Mouse (Mus musculus) ES-Bruce4 (cell line): Measurements from ENCODE around the gene Dhrs13. TPM values are rescaled to one million over a fixed set of nuclear protein-coding genes. Genes with fewer than 3 reads are reported as not detected.
A peak's percentile ranks its signal among the peaks of the same experiment; 100 is the strongest.
"Not testable (repeated sequence)": the region's sequence is repeated elsewhere in the genome, so short reads cannot be mapped to it uniquely, and the experiment has no call there.

Experiments used
- H3K27ac ChIP-seq: 2 replicates; pipeline ENCODE4 v1.5.1; 2012; ENCODE audit warnings: low read length, inconsistent platforms; ENCODE audit not compliant: insufficient read depth
- H3K27me3 ChIP-seq: 2 replicates; pipeline ENCODE4 v1.6.1; 2012; ENCODE audit warnings: mild to moderate bottlenecking, low read length, inconsistent platforms; ENCODE audit not compliant: control insufficient read depth, poor library complexity, insufficient read depth, severe bottlenecking
- H3K36me3 ChIP-seq: 2 replicates; pipeline ENCODE4 v1.6.1; 2012; ENCODE audit warnings: inconsistent platforms, mild to moderate bottlenecking, low read length, moderate library complexity; ENCODE audit not compliant: control insufficient read depth, poor library complexity, insufficient read depth, severe bottlenecking
- H3K4me1 ChIP-seq: one replicate; pipeline ENCODE4 v1.8.1; 2011; ENCODE audit warnings: low read length; ENCODE audit not compliant: control insufficient read depth, insufficient read depth
- H3K4me3 ChIP-seq: 2 replicates; pipeline ENCODE4 v1.5.1; 2011; ENCODE audit warnings: low read depth, mild to moderate bottlenecking, low read length
- H3K9ac ChIP-seq: 2 replicates; pipeline ENCODE4 v1.6.1; 2012; ENCODE audit warnings: low read depth, mild to moderate bottlenecking, inconsistent platforms; ENCODE audit not compliant: poor library complexity, severe bottlenecking
- H3K9me3 ChIP-seq: replicated peaks from 2 replicates; pipeline ENCODE4 v1.6.1; 2012; ENCODE audit warnings: mild to moderate bottlenecking, low read length, inconsistent platforms; ENCODE audit not compliant: control insufficient read depth, poor library complexity, insufficient read depth, severe bottlenecking
- CTCF ChIP-seq: IDR thresholded peaks from one replicate; pipeline ENCODE4 v1.8.1; 2011; ENCODE audit warnings: low read depth, low read length
- EP300 ChIP-seq: IDR thresholded peaks from 2 replicates; pipeline ENCODE4 v1.6.1; 2011; ENCODE audit warnings: low read depth, low read length; ENCODE audit not compliant: insufficient read depth
- POLR2A ChIP-seq: IDR thresholded peaks from one replicate; pipeline ENCODE4 v1.8.1; 2011; ENCODE audit warnings: low read length; ENCODE audit not compliant: insufficient read depth
- polyA plus RNA-seq: library from polyadenylated mRNA; stranded (reverse); fragments of >200 nt; gene quantifications from 2 replicates; pipeline ENCODE4 v1.2.4, GENCODE M21; 2011; ENCODE audit warnings: low read depth; ENCODE audit not compliant: missing spikeins, insufficient read depth, insufficient read length

The Dhrs13 gene
- polyA plus RNA-seq, 1 experiment = 8.7 TPM

DNA sequence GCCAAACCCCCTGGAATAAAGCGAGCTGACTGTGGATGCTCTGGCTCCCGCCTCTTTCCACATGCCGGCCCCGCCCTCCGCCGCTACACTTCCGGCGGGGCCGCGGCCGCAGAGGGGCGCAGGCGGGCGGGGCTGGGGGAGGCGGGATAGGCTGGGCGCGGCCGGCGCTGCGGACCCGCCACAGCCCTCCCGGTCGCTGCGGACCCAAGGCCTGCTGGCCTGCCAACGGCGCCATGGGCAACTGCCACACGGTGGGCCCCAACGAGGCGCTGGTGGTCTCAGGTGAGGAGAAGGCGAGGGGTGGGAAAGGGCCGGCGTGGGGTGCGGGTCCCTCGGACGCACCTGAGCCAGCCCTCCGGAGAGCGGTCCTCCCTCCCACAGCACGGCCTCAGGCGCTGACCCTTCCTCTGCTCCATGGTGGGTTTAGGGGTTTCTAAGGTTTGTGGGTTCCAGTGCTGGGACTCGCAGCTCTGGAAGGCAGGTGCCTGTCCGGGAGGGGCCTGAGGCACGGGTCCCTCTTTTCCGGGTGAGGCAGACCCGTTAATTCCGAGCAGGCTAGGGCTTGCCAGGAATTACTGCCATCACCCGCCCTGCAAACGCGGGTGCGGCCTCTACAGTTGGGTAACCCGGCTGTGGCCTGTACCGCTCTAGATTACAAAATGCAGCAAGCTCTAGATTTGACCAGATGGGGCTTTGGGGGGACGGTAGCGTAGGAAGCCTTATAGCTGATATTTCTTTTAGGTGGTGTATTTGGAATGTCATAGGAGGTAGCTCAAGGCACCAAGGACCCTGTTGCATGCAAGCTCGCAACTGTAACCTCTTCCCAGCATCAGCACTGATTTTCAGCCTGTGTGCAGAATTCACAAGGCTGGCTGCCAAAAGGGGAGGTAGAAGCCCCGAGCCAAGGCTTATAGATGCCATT is 6.0 kb downstream of the Dhrs13 start, which contains the start of gene Flot2:
Flot2 (plus strand) TSS at position 101 of the 922 bp plus-strand sequence.
- H3K36me3 ChIP-seq = no peaks in the 10 kb centered on the region; the same call in 1 of the 2 replicates
- no peaks in the 10 kb centered on the region for H3K27me3 ChIP-seq
- H3K27ac ChIP-seq = no peak within 1 kb of the TSS

DNA sequence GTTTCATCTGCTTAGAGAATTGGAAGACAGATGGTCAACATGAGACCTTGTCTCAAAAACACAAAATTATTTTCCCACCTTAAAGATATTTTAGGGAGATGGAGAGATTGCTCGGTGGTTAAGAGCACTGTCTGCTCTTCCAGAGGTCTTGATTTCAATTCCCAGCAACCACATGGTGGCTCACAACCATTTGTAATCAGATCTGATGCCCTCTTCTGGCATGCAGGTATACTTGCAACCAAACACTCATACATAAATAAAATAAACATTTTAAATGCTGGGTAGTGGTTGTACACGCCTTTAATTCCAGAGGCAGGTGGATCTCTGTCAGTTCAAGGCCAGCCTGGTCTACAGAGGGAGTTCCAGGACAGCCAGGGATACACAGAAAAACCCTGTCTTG is 8.8 kb downstream of the Dhrs13 start:
- Histone ChIP-seq H3K4me3 (no peak overlapping the region), H3K27me3 (no peaks in the 10 kb centered on the region), H3K4me1 (no peaks in the 10 kb centered on the region), H3K36me3 (no peaks in the 10 kb centered on the region), H3K9ac (no peak overlapping the region), H3K9me3 (no peaks in the 10 kb centered on the region), H3K27ac (peak overlapping the region; percentile 68)
- TF ChIP-seq EP300 (no peak), CTCF (no peak), POLR2A (no peak)

More for the DNA sequence above, 6.0 kb downstream of the Dhrs13 start, which contains the start of gene Flot2:
- TF ChIP-seq EP300 (no peak), CTCF (no peak), POLR2A (peak; percentile 33)
- Histone ChIP-seq H3K4me3 (peak within 1 kb of the TSS; percentile 89), H3K9ac (peak within 1 kb of the TSS; percentile 86), H3K4me1 (no peaks in the 10 kb centered on the region), H3K9me3 (no peaks in the 10 kb centered on the region)

DNA sequence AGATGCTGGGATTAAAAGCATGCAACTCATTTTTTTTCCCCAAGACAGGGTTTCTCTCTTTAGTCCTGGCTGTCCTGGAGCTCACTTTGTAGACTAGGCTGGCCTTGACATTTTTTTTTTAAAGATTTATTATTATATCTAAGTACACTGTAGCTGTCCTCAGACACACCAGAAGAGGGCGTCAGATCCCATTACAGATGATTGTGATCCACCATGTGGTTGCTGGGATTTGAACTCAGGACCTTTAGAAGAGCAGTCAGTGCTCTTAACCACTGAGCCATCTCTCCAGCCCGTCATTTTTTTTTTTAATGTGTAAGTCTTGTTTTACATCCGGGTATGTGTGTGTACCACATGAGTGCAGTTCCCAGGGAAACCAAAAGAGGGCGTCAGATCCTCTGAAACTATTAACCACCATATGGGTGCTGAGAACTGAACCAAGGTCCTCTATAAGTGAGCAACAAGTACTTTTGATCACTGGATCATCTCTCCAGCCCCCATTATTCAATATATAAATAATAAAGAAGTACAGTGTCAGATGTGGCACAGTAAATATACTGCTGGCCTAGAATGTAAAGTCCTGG is 10.3 kb downstream of the Dhrs13 start:
- H3K27ac ChIP-seq, H3K4me3 ChIP-seq, H3K36me3 ChIP-seq, H3K9me3 ChIP-seq, H3K4me1 ChIP-seq, H3K9ac ChIP-seq, H3K27me3 ChIP-seq: not testable (repeated sequence)

DNA sequence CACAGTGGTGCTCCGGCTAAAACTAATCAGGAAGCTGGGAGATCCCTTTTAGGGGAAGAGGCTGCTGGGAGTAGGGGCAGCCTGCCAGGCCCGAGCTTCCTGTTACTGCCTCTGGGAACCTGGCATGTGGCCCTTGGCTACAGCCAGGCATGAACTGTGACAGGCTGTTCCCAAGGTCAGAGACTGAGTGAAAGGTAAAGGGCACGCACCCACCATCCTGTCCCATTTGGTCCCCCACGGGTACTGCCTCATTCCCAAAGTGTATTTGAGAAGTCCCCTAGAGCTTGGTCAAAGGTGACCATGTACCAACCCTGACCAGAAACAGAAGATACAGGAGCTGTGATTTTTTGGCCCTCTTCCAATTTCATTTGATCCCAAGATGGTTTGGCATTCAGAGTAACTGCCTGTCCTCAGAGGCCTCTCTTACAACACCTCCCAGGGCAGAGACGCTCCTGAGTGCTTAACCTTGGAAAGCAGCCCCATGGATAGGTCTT is 12.7 kb downstream of the Dhrs13 start:
- no peaks in the 10 kb centered on the region for H3K36me3 ChIP-seq
- TF ChIP-seq EP300 (no peak), POLR2A (no peak), CTCF (no peak)

DNA sequence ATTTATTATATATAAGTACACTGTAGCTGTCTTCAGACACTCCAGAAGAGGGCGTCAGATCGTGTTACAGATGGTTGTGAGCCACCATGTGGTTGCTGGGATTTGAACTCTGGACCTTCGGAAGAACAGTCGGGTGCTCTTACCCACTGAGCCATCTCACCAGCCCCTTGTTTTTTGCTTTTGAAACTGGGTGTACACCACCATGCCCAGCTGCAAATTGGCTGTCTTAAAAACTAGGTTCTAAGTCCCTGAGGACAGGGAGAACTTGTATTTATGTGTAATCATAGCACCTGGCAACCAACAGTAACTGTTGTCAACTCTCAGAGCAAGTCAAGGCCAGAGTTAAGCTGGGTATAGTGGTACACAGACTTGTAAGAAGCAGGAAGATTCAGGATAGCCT is 16.6 kb downstream of the Dhrs13 start:
- H3K27me3 ChIP-seq, H3K27ac ChIP-seq, H3K4me3 ChIP-seq, H3K9me3 ChIP-seq, H3K4me1 ChIP-seq, H3K9ac ChIP-seq, H3K36me3 ChIP-seq: not testable (repeated sequence)

More for the DNA sequence above, 12.7 kb downstream of the Dhrs13 start:
- no peaks in the 10 kb centered on the region for H3K27me3 ChIP-seq
- H3K9ac ChIP-seq = no peak overlapping the region
- H3K9me3 ChIP-seq = no peaks in the 10 kb centered on the region
- H3K4me1 ChIP-seq = no peaks in the 10 kb centered on the region
- H3K27ac ChIP-seq = no peak overlapping the region
- no peak overlapping the region for H3K4me3 ChIP-seq

DNA sequence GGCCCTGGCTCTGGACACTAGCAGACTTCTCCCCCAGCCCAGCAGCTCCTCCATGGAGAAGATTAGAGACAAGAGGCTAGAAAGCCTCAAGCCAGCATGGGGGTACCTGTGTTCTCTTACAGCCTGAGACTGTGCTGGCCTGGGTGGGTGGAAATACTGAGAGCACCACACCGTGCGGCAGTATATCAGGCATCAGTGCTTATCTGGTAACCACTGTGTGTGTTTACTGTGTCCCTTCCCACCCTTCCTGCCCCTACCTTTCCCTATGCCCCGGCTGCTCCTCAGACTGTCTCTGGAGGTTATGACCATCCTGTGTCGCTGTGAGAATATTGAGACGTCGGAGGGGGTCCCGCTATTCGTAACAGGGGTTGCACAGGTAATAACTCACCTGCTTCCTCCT is 21.0 kb downstream of the Dhrs13 start:
- H3K4me3 ChIP-seq = no peak overlapping the region
- TF ChIP-seq POLR2A (no peak), EP300 (no peak), CTCF (no peak)
- no peak overlapping the region for H3K27ac ChIP-seq
- no peak overlapping the region for H3K9ac ChIP-seq
- H3K27me3 ChIP-seq = no peaks in the 10 kb centered on the region
- H3K4me1 ChIP-seq = no peaks in the 10 kb centered on the region
- no peaks in the 10 kb centered on the region for H3K9me3 ChIP-seq
- no peaks in the 10 kb centered on the region; the same call in 1 of the 2 replicates for H3K36me3 ChIP-seq
